Mouse (Mus musculus): ENCODE data around the gene Hist1h2af.

GRCm38 (mm10) chr13:23538249-23538648 lies 4.5 kb downstream of the Hist1h2af start:
- TF ChIP-seq EP300 (IDR thresholded peaks at IDR 0.05; ENCODE audit: low read depth) (no peak), CTCF (IDR thresholded peaks at IDR 0.05; ENCODE audit: low read depth) (no peak)

Data from heart, postnatal 0 days (tissue).